Mouse (Mus musculus) left cerebral cortex, adult 8-10 months (tissue): Measurements from ENCODE around the gene B3gnt3. TPM values are rescaled to one million over a fixed set of nuclear protein-coding genes. Genes with fewer than 3 reads are reported as not detected.
"Not testable (repeated sequence)": the region's sequence is repeated elsewhere in the genome, so short reads cannot be mapped to it uniquely, and the experiment has no call there.

Experiments
- DNase-seq, 2 experiments: peaks; one replicate each; pipeline ENCODE4 v3.0.0; 2022; ENCODE audit warnings: low spot score in 2 of 2
- total RNA-seq, 4 experiments: library from RNA; stranded (reverse); gene quantifications; 2 replicates each; pipeline ENCODE4 v1.2.4; 2022

The B3gnt3 gene
- total RNA-seq = under 1 TPM; 0.41 to 0.88 (median 0.70) TPM

- DNase-seq = no peak
Observed at GRCm38 (mm10) chr8:71701414-71702086, at the start of gene B3gnt3. Gene B3gnt3 (minus strand): TSS chr8:71701789.

GRCm38 (mm10) chr8:71749321-71750075 is 47.9 kb upstream of the B3gnt3 start:
- not testable (repeated sequence) for DNase-seq

GRCm38 (mm10) chr8:71747082-71747481 is 45.5 kb upstream of the B3gnt3 start:
- not testable (repeated sequence) for DNase-seq

DNA sequence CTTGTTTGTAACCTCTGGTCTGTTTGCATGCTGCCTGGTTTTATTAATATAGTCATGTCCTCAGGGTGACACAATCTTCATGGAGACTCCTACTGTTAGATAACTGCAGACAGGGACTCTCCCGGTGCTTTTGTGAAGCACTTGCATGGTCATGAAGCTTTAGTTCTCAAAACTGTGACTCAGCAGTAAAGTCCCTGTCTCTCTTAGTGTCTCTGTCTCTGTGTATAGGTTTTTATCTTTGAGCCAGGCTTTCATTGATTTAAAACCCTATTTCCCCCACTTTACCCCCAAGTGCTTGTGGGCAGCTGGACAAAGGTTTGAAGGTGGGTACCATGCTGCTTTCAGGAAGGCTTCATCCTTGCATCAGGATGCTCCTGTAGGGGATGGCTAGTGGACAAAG is 43.7 kb upstream of the B3gnt3 start:
- DNase-seq = no peak

- no peak for DNase-seq
Observed at GRCm38 (mm10) chr8:71742783-71743182, 41.2 kb upstream of the B3gnt3 start.

DNA sequence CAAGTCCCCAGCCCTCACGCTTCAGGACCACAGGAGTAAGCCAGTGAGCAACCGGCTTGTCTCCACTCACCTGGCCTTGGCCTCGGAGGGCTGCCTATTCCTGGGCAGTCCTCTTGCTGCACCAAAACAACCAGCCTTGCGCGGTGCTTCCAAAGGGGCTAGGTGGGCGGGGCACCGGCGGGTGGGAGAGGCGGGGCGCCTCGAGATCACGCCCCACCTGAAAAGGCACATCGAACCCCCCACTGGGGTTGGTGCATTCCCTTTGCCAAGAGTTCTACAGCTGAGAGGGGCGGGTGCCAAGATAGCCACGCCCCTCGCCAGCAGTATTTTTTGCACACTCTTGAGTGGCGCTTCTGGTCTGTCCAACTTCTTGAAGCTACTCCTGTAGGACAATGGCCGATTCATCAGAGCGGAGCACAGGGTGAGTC is 40.1 kb upstream of the B3gnt3 start:
- DNase-seq = no peak

DNA sequence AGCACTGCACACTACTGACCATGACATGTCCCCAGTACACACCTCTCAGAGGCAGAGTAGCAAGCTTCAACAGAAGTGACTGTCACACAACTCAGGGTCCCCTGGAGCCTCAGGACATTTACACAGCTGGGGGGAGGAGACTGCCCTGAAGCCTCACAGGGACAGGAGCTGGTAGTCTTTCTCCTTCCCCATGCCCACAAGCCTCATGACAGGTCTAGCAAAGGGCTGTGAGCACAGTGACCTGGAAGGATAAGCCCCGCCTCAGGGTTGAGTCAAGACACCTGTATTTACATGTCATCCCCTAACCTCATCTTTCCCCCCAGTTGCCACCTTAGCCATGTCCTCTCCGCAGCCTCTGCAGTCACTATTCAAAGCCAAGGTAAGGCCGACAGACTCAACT is 39.6 kb upstream of the B3gnt3 start:
- peak in 1 of 2 experiments; percentile 4 for DNase-seq

GRCm38 (mm10) chr8:71738316-71738715 is 36.7 kb upstream of the B3gnt3 start:
- not testable (repeated sequence) for DNase-seq

- DNase-seq = no peak
Observed at GRCm38 (mm10) chr8:71731652-71732230, 30.2 kb upstream of the B3gnt3 start.

DNA sequence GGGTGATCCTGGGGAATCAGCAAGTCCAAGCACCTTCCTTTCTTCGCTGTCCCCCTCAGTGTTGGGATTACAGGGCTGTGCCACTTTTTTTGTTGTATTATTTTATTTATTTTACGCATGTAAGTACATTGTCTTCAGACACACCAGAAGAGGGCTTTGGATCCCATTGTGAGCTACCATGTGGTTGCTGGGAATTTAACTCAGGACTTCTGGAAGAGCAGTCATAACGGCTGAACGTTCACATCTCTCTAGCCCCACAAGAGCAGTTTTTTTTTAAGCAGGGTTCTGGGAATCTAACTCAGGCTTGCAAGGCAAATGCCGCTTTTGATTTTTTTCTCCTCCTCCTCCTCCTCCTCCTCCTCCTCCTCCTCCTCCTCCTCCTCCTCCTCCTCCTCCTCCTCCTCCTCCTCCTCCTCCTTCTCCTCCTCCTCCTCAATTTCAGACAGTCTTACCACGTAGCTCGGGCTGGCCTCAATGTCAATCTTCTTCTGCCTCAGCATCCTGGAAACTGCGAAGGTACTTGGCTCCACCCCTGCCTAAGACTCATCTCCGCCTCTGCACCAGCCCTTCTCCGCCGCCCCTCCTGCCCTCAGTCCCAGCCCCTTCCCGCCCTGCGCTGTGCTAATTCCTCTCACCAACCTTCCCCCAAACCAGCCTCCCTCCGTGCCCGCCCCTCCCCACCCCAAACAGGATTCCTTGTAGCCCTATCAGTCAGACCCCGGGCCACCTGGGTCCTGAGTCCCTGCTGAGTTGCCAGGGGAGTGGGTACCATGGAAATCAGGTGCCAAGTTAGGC is 27.4 kb upstream of the B3gnt3 start:
- DNase-seq = no peak

- no peak for DNase-seq
Observed at GRCm38 (mm10) chr8:71728240-71728785, 26.7 kb upstream of the B3gnt3 start.

GRCm38 (mm10) chr8:71725122-71725924 is 23.7 kb upstream of the B3gnt3 start, which contains the start of gene Fcho1:
Gene Fcho1 (minus strand): TSS chr8:71725716.
- peak in 1 of 2 experiments; percentile 89 for DNase-seq

- DNase-seq = no peak
Observed at GRCm38 (mm10) chr8:71724389-71724788, 22.8 kb upstream of the B3gnt3 start.

GRCm38 (mm10) chr8:71723047-71723551 is 21.5 kb upstream of the B3gnt3 start:
- no peak for DNase-seq

DNA sequence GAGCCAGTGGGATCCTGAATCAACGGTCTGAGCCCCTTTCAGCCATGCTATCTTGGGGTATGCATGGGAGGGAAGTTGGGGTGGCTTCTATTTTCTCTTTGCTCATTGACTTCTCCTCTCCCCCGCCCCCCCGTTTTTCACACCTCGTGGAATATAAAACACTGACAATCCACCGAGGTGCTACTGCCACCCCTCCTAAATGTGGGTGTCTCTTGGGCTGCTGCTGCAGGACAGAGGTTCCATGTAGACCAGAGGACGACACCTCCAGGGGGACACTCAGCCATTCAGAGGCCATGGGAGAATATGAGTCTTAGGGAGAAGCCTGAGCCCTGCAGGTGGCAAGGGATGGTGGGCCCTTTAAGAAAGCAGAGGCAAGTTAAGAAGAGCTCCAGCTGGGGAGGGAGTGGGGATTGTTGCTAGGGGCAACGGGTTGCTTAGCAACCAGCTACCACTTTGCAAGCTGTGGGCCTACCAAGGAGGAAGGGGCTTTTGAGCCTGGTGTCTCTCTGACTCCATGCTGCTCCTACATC is 18.4 kb upstream of the B3gnt3 start:
- DNase-seq = peak in 1 of 2 experiments; percentile 77

DNA sequence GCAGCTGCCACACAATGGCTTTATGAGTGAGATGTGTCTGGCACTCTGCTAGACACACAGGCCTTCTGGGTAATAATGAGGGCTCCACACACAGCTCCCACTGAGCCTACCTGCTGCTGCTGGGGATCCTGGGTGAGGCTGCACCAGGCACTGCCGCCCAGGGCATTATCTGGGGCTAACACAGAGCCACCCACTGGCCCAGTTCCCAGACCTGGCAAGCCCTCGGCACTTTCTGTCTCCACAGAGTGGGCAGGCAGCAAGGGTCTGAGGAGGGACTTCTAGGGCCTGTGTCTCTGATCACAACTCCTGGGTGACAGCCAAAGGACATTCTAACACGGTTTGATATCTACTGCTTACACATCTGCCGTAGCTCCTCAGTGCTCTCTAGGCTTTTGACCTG is 17.6 kb upstream of the B3gnt3 start:
- peak in 1 of 2 experiments; percentile 68 for DNase-seq

- peak in 1 of 2 experiments; percentile 20 for DNase-seq
Observed at GRCm38 (mm10) chr8:71718252-71718651, 16.7 kb upstream of the B3gnt3 start.

DNA sequence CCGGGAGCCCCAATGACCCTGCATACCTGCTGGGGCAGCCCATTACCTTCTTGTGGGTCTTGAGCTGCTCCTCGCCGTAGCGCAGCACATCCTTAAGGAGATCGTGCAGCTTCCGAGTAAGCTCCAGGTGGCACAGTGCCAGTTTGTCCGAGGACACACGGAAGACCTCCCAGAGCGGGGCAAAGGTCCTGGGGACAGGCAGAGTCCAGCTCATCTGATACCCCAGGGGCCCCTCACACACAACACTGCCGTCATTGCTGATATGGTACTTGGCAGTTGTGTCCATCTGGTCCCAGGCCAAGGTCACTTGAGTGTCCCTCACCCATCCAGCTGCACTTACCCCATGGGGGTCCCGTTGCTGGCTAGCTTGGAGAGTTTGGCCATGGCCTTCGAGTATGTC is 15.5 kb upstream of the B3gnt3 start:
- DNase-seq = peak in 1 of 2 experiments; percentile 41

- DNase-seq = no peak
Observed at GRCm38 (mm10) chr8:71716561-71717053, 15.0 kb upstream of the B3gnt3 start.

DNA sequence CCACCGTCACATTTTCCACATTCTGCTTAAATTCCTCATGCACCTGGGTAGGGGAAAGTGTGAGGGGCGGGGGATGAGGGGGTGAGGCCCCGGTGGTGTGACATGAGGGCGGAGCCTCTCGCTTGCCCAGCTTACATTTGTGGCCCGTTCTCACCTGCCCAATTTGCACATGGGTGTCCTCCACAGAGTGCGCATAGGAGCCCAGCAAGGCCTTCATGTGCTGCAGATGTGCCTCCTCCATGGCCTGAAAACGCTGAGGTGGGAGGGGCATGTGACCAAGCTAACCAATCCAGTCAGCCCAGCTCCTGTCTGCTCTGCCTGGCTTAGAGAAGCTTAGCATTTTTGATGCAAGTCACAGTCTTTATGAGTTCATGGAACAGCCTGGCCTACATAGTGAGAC is 13.9 kb upstream of the B3gnt3 start:
- peak in 1 of 2 experiments; percentile 59 for DNase-seq
